Mouse (Mus musculus) monocyte, adult 2 months (primary cell): ENCODE measurements around the gene Zdhhc18.

ENCODE experiments used
- DNase-seq, 2 experiments: peaks; one replicate each; pipeline ENCODE4 v3.0.0; 2022; ENCODE audit warnings: low spot score in 2 of 2, low read depth in 1 of 2

Zdhhc18 gene

GRCm38 (mm10) chr4:133631071-133631768 is 18.7 kb downstream of the Zdhhc18 start:
- DNase-seq, result peak in 1 of 2 experiments; percentile 20

DNA sequence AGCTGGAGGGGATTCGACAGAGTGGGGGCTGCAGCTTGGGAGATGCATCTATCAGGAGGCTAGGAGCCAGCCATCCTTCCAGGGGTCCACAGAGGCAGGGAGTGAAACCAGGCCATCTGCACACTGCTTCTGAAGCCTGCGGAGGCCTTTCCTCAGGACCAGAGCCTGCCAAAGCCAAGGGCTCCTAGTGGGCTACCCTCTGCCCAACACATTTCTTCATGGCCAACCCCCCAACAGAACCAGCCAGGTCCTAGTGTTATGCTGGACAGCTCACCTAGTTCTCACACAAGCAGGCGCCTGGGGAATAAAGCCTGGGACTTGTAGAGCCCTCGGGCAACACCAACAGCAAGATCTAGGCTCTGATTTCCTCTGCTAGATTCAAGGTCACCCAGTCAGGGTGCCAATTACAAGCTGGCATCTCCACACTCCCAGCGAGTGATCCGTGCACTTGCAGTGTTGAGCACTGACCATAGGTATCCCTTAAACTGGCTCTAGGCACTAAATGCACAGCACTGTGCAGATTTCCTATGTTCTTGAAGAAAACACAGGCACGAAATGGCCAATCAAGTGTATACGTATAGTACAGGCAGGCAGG is 19.5 kb downstream of the Zdhhc18 start:
- DNase-seq, result no peak

DNA sequence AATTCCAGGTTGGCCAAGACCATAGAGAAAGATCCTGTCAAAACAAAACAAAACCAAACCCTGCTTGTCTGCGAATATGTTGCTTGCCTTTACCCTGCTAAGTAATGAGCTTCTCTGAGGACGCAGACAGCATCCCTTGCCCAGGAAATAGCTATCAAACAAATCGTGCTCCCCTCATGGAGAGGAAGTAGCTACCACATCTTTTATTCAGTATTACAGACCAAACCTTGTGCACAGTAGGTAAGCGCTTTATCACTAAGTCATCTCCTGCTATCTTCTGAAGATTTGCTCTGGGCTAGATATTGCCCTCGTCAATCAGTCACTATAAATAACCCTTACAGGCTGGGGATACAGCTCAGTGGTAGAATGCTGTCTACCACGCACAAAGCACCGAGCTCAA is 20.8 kb downstream of the Zdhhc18 start:
- DNase-seq, result no peak

- no peak for DNase-seq
These were observed 21.4 kb downstream of the Zdhhc18 start for GRCm38 (mm10) chr4:133628517-133628916.

- no peak for DNase-seq
These were observed 22.9 kb downstream of the Zdhhc18 start for GRCm38 (mm10) chr4:133627039-133627438.

DNA sequence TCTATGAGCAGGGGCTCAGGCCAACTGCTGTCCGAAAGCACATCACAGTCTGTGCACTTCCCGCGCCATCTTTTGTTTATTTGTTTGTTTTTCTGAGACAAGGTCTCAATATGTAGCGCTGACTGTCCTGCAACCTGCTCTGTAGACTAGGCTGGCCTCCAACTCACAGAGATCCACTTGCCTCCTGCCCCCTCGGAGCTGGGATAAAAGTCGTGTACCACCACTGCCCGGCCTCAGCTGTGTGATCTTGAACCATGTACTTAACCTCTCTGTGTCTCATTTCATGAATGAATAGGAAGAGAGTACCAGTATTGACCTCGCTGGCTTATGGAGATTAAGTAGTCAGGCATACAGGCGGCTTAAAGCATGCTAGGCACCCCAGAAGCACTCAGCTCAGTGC is 23.3 kb downstream of the Zdhhc18 start:
- no peak for DNase-seq

- DNase-seq, result no peak
These were observed 23.7 kb downstream of the Zdhhc18 start for GRCm38 (mm10) chr4:133626221-133626620.

GRCm38 (mm10) chr4:133625621-133626071 is 24.3 kb downstream of the Zdhhc18 start:
- no peak for DNase-seq

GRCm38 (mm10) chr4:133624830-133625229 is 25.1 kb downstream of the Zdhhc18 start:
- DNase-seq, result no peak

GRCm38 (mm10) chr4:133622161-133622695 is 27.7 kb downstream of the Zdhhc18 start:
- DNase-seq, result peak in 1 of 2 experiments; percentile 43

- DNase-seq, result no peak
These were observed 29.3 kb downstream of the Zdhhc18 start for GRCm38 (mm10) chr4:133620668-133621067.

DNA sequence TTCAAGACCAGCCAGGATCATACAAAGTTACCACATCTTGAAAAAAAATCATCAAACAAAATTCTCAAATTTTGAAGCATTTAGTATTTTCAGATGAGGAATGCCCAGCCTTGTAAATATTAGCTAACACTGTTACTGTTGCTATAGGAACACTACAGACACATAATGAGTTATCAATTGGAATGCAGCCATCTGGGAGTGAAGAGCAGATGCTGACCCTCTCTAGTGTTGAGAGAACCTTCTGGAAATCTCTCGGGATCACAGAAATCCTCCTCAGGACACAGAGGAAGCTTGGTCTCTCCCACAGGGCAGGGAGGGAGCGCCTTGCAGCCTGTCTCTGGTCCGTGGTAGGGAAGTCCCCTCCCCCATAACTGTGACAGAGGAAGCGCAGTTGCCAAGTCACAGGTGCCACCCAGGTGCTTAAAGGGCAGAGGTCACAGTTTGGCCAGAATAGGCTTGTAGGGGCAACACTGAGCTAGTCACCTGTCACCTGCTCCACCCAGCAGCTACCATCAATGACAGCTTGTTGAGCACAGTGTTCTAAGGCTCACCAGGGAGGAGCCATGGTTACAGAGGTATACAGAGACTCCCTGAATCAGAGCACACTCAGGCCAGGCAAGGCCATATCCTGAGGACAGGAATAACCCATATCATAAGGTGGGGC is 30.3 kb downstream of the Zdhhc18 start:
- no peak for DNase-seq

DNA sequence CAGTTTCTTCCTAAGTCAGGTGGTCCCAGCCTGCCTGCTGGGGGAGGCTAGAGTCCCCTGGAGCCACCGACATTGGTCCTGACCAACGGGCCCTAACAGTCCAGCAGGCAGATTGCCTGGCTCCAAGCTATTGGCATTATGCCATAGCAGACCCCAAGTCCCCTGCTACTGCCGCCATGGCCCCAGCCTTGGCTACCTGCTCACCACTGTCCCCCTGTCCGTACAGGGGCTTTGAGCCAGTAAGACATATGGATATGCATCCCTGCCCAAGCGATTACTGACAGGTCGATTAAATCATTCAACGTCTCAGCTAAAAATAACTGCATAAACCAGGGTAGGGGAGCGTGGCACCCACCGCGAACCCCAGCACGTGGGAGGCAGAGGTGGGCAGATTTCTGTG is 32.0 kb downstream of the Zdhhc18 start:
- no peak for DNase-seq

DNA sequence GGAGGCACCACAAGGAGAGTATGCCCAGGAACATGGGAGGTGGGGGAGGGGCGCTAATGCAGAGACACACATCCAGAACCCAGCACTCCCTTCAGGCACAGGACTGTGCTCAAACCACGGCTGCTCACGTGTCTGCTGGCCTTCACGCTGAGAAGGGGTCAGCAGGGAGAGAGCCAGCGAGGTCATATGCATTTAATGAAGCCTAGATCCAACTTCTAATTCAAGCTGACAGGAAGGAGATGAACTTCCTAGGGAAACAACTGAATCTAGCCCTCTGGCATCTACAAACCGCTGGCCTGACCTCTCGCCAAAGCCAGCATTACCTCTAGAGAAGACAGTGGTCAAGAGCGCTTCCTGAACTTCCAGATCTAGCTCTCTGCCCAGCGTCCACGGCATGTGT is 34.5 kb downstream of the Zdhhc18 start:
- no peak for DNase-seq

DNA sequence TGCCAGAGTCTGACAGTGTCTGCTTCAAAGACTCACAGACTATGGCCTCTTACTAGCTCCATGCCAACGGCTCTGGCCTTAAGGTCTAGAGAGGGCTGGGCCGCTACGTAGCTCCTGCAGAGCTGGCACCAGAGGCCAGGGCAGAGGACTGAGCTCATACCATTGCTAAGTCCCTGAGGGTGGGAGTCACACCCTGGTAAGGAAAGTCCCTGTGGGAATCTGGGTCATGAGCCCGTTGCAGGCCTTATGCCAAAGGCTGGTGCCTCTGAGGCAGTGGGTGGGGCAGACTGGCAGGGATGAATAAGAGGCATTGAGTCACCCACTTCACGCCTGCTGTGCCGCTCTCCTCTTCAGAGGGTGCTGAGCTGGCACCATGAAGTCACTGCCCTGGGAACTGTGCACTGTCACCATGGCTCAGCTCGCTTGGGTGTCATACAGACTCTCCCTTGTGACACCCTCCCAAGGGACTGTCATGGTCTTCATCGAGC is 35.6 kb downstream of the Zdhhc18 start:
- no peak for DNase-seq

DNA sequence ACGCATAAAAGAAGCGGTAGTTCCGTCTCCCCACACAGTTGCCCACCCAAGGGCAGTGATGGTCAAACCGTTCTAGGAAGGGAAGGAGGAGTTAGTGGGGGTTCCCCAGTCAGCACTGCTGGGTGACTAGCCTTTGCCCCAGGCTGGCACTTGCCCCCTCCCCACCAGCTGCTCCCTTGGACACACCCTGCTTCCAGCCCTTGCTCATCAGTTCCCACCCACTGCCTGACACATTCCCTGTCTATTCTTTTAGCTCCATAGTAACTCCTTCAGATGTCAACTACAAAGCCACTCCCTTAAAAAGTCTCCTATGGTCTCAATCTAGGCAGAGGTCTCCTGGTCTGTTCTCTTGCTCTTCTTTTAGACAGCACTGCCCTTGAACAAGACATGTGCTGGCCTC is 36.1 kb downstream of the Zdhhc18 start:
- DNase-seq, result no peak

DNA sequence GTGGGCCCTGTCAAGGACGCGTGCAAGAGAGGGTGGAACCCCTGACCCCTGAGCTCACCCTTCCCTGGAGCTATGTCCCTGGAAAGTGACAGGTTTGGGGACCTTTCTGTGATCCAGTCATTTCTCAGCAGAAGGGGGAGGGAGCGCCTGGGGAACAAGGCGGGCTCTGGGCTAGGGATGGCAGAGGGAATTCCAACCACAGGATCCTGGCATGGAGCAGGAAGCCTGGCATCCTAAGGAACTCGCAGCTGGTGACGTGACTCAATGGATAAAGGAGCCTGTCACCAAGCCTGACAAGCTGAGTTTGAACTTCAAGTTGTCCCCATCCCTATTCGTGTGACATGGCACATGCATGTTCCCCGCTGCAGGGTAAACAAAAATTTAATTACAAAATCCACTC is 36.9 kb downstream of the Zdhhc18 start:
- DNase-seq, result no peak

DNA sequence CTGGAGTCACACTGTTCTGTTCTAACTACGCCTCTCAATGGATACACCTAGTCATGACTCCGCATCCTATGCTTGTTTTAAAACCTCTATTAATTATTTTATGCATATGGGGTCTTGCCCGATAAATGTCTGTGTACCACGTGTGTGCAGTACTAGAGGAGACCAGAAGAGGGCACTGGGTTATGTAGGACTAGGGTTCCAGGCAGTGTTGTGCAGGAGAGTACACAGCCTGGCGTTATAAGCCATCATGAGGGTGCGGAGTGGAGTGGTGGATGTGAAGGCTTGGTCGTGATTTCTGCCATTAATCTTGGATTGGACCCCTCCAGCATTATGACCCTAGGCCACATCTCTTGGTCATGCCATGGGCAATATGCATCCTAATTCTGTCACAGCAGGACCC is 37.5 kb downstream of the Zdhhc18 start:
- DNase-seq, result no peak

DNA sequence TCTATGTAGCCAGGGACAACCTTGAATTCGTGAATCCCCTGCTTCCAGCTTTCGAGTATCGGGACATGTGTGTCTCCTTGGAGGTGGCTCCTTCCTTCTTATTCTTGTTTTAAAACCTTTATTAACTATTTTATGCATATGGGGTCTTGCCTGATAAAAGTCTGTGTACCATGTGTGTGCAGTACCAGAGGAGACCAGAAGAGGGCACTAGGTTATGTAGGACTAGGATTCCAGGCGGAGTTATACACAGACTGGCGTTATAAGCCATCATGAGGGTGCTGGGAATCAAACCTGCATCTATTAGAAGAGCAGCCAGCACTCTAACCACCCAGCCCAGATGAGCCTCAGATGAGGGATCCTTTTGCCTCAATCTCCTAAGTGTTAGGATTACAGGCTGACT is 38.1 kb downstream of the Zdhhc18 start:
- no peak for DNase-seq

DNA sequence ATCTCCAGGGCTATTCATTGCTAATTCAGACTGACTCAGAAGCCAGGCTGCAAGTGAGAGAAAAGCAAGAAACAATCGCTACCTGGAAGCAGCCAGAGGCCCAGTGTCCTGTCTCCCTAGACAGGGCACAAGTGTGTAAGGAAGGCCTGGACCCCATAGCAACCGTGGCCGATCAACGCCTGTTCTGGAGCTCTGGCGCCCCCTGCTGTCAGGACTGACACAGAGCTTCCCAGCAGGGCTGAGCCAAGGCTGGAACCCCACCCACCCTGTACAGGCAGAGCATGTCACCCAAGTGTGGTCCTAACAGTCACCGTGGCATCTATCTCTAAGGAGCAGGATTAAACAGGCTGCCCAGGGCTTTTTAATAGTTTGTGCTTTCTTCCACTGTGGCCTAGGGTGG is 40.2 kb downstream of the Zdhhc18 start:
- peak; percentile 61 to 75 for DNase-seq

GRCm38 (mm10) chr4:133607284-133607683 is 42.7 kb downstream of the Zdhhc18 start:
- DNase-seq, result no peak

DNA sequence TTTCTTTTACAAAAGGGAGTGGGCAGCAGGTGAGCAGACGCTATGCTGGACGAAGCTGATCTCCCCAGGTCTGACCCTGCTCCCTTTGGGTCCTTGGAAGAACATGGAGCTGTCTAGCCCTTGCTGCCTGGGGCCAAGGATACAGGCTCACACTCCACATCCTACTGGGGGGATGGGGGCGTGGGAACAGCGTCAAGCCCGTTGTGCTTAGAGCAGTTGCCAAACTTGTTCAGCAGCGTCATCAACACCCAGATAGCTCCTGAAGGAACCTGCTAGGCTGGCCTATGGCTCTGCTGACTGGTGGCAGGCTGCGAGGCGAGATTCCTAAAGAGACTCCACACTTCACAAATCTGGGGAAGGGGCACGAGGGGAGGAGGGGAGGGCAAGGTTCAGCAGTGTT is 44.6 kb downstream of the Zdhhc18 start:
- no peak for DNase-seq
